Mouse (Mus musculus) left cerebral cortex, adult 2 months (tissue): ENCODE data around the gene Nos1ap. TPM values are rescaled to one million over a fixed set of nuclear protein-coding genes. Genes with fewer than 3 reads are reported as not detected.

ENCODE experiments used
- DNase-seq, 2 experiments: peaks; one replicate each; pipeline ENCODE4 v3.0.0; 2021 to 2022; ENCODE audit warnings: low spot score in 2 of 2, mixed read lengths in 1 of 2; ENCODE audit errors: extremely low spot score in 1 of 2
- H3K27ac ChIP-seq: fragments of 200-600 bp; 2 replicates; pipeline ENCODE4 v1.8.1; 2022
- H3K4me3 ChIP-seq: fragments of 200-600 bp; 2 replicates; pipeline ENCODE4 v1.8.1; 2022
- CTCF ChIP-seq: fragments of 200-600 bp; IDR thresholded peaks from 2 replicates; pipeline ENCODE4 v1.8.1; 2022; ENCODE audit warnings: antibody characterized with exemption, mild to moderate bottlenecking, moderate library complexity
- intact Hi-C: fragments of 180-260 bp; cut with DNase I; formaldehyde crosslinking; loops from one replicate; pipeline ENCODE4 v1.15.1; 2025
- total RNA-seq, 2 experiments: library from RNA; stranded (reverse); gene quantifications; 2 replicates each; pipeline ENCODE4 v1.2.3; 2021

The Nos1ap gene
- total RNA-seq, 2 experiments from 2014 or later: 197 to 233 TPM

GRCm38 (mm10) chr1:170586715-170587114, 2.9 kb downstream of the Nos1ap start:
- peak overlapping the region; percentile 96 for H3K4me3 ChIP-seq
- H3K27ac ChIP-seq: peak overlapping the region; percentile 4; the same call in 1 of the 2 replicates
- peak; percentile 16 for TF ChIP-seq CTCF
- DNase-seq: no peak
- intact Hi-C loops: loop anchor here (5.0 to 10.0 kb wide), 3 partner anchors 79 to 292 kb away; no protein-coding TSS in a partner anchor

GRCm38 (mm10) chr1:170583925-170584324, 5.7 kb downstream of the Nos1ap start:
- no peak overlapping the region for H3K4me3 ChIP-seq
- DNase-seq: no peak
- intact Hi-C loops: loop anchor here (10.0 kb wide), 1 partner anchor 289 kb away; no protein-coding TSS in a partner anchor
- TF ChIP-seq CTCF: no peak
- H3K27ac ChIP-seq: no peak overlapping the region

GRCm38 (mm10) chr1:170582341-170582740, 7.3 kb downstream of the Nos1ap start:
- intact Hi-C loops: loop anchor here (10.0 kb wide), 1 partner anchor 288 kb away; no protein-coding TSS in a partner anchor
- no peak for DNase-seq
- H3K4me3 ChIP-seq: no peak overlapping the region
- no peak for TF ChIP-seq CTCF
- no peak overlapping the region for H3K27ac ChIP-seq

- Histone ChIP-seq H3K27ac (no peak overlapping the region; the same call in 1 of the 2 replicates), H3K4me3 (no peak overlapping the region)
- TF ChIP-seq CTCF: no peak
- no peak for DNase-seq
- intact Hi-C loops: loop anchor here (10.0 kb wide), 1 partner anchor 286 kb away; no protein-coding TSS in a partner anchor
Measured at GRCm38 (mm10) chr1:170580485-170581110, 9.1 kb downstream of the Nos1ap start.

GRCm38 (mm10) chr1:170579476-170579875, 10.2 kb downstream of the Nos1ap start:
- Histone ChIP-seq H3K27ac (no peak overlapping the region), H3K4me3 (no peak overlapping the region)
- no peak for TF ChIP-seq CTCF
- no peak for DNase-seq
- intact Hi-C loops: no loop called here

- no peak for DNase-seq
- Histone ChIP-seq H3K27ac (no peak overlapping the region), H3K4me3 (no peak overlapping the region)
- intact Hi-C loops: no loop called here
- no peak for TF ChIP-seq CTCF
Measured at GRCm38 (mm10) chr1:170579063-170579462, 10.6 kb downstream of the Nos1ap start.

GRCm38 (mm10) chr1:170576728-170577065, 13.0 kb downstream of the Nos1ap start:
- intact Hi-C loops: no loop called here
- H3K4me3 ChIP-seq: no peak overlapping the region
- TF ChIP-seq CTCF: no peak
- DNase-seq: no peak
- H3K27ac ChIP-seq: no peak overlapping the region

- DNase-seq: no peak
- TF ChIP-seq CTCF: no peak
- Histone ChIP-seq H3K4me3 (no peak overlapping the region), H3K27ac (no peak overlapping the region)
- intact Hi-C loops: no loop called here
Measured at GRCm38 (mm10) chr1:170576012-170576727, 13.5 kb downstream of the Nos1ap start.

- DNase-seq: no peak
- H3K4me3 ChIP-seq: no peak overlapping the region
- TF ChIP-seq CTCF: no peak
- no peak overlapping the region for H3K27ac ChIP-seq
- intact Hi-C loops: no loop called here
Measured at GRCm38 (mm10) chr1:170573117-170573516, 16.5 kb downstream of the Nos1ap start.

- Histone ChIP-seq H3K27ac (no peak overlapping the region), H3K4me3 (no peak overlapping the region)
- intact Hi-C loops: no loop called here
- no peak for DNase-seq
- no peak for TF ChIP-seq CTCF
Measured at GRCm38 (mm10) chr1:170566969-170567368, 22.7 kb downstream of the Nos1ap start.

- intact Hi-C loops: no loop called here
- H3K27ac ChIP-seq: no peak overlapping the region
- no peak overlapping the region for H3K4me3 ChIP-seq
- no peak for TF ChIP-seq CTCF
- no peak for DNase-seq
Measured at GRCm38 (mm10) chr1:170566538-170566937, 23.1 kb downstream of the Nos1ap start.

- intact Hi-C loops: no loop called here
- TF ChIP-seq CTCF: no peak
- no peak for DNase-seq
- Histone ChIP-seq H3K27ac (no peak overlapping the region), H3K4me3 (no peak overlapping the region)
Measured at GRCm38 (mm10) chr1:170564926-170565325, 24.7 kb downstream of the Nos1ap start.
